Mouse (Mus musculus) cerebellum, adult 2 months (tissue): Measurements from ENCODE around the gene Shox2.

Source experiments
- CTCF ChIP-seq: fragments of 200-500 bp; IDR thresholded peaks from 2 replicates; pipeline ENCODE4 v1.5.1; 2011; ENCODE audit warnings: low read depth, mild to moderate bottlenecking, control low read depth, low read length, moderate library complexity, borderline replicate concordance; ENCODE audit not compliant: insufficient read depth
- POLR2A ChIP-seq: fragments of 200-500 bp; IDR thresholded peaks from 2 replicates; pipeline ENCODE4 v1.6.1; 2011; ENCODE audit warnings: low read length, control low read depth, borderline replicate concordance; ENCODE audit not compliant: insufficient read depth

DNA sequence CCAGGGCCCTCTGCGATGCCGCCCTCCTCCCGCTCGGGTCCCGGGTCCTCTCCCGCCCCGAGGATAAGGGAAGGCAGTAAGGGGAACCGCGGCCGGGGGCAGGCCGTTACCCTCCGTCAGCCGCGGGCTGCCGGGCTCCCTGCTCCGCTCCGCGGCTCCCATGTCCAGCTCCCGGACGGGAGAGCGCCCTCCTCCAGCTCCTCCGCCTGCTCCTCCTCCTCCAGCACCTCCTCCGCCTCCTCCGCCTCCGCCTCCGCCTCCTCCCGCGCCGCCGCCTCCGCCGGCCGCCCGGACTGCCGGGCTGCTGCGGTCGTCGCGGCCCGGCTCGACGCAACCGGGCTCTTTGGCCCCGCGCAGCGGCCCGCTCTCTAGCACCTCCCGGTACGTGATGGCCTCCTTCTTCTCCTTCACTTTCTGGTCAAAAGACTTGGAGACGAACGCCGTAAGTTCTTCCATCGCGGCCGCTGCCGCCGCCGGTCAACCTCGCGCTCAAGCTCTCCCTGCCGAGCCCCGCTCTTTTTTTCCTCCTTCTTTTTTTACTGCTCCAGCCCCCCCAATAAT lies 390 bp downstream of the Shox2 start, which contains the start of gene Rsrc1:
- TF ChIP-seq CTCF (no peak), POLR2A (no peak)
